Mouse (Mus musculus): ENCODE measurements at regions not wholly inside any gene's neighbourhood (a gene's known extent, or its start where the extent isn't known, plus 50 kb on each side); places are given as distances from the start of the nearest gene placed in this dataset.
A peak's percentile ranks its signal among the peaks of the same experiment; 100 is the strongest.

- no peak for DNase-seq (ENCODE audit: low read depth, low spot score)
- no peak overlapping the region for H3K4me3 ChIP-seq (ENCODE audit: insufficient read depth in 1 of 2, low read depth in 1 of 2, low read length in 2 of 2, poor library complexity in 1 of 2, severe bottlenecking in 1 of 2)
- no peak overlapping the region for H3K27ac ChIP-seq (ENCODE audit: insufficient read depth, low read depth, low read length, poor library complexity, severe bottlenecking)
- in situ Hi-C loops (cut with MboI; ENCODE audit: low sequenced_read_pairs in 2 of 2, unreplicated experiment in 2 of 2) = no loop called here
- no peaks in the 10 kb centered on the region for H3K9me3 ChIP-seq (ENCODE audit: control insufficient read depth, insufficient read depth, low read depth, low read length)
- H3K4me1 ChIP-seq (ENCODE audit: control insufficient read depth in 2 of 2, insufficient read depth in 2 of 2, low read length in 2 of 2, poor library complexity in 1 of 2) = no peaks in the 10 kb centered on the region
- no peak overlapping the region for H3K9ac ChIP-seq (ENCODE audit: insufficient read depth, low read depth, low read length, poor library complexity, severe bottlenecking)
- TF ChIP-seq ZC3H11A (IDR thresholded peaks at IDR 0.05; ENCODE audit: borderline replicate concordance, low read depth, low read length) (no peak), ZNF384 (IDR thresholded peaks at IDR 0.05; ENCODE audit: low read depth, low read length) (no peak), HCFC1 (IDR thresholded peaks at IDR 0.05; ENCODE audit: borderline replicate concordance, insufficient read depth, low read length) (no peak), CHD2 (IDR thresholded peaks at IDR 0.05; ENCODE audit: low read depth, low read length) (no peak), MAFK (IDR thresholded peaks at IDR 0.05; ENCODE audit: insufficient read depth, low read depth, low read length) (no peak)
- no peaks in the 10 kb centered on the region for H3K36me3 ChIP-seq (ENCODE audit: control insufficient read depth, insufficient read depth, low read length, poor library complexity, severe bottlenecking)
These were observed 255.1 kb upstream of the Sdk2 start for GRCm38 (mm10) chr11:114321974-114322373.

GRCm38 (mm10) chr11:114321527-114321926, 254.7 kb upstream of the Sdk2 start:
- TF ChIP-seq MAFK (IDR thresholded peaks at IDR 0.05; ENCODE audit: insufficient read depth, low read depth, low read length) = no peak
- no peak for TF ChIP-seq CHD2 (IDR thresholded peaks at IDR 0.05; ENCODE audit: low read depth, low read length)
- no peak for TF ChIP-seq ZC3H11A (IDR thresholded peaks at IDR 0.05; ENCODE audit: borderline replicate concordance, low read depth, low read length)
- no peak for TF ChIP-seq HCFC1 (IDR thresholded peaks at IDR 0.05; ENCODE audit: borderline replicate concordance, insufficient read depth, low read length)
- TF ChIP-seq ZNF384 (IDR thresholded peaks at IDR 0.05; ENCODE audit: low read depth, low read length) = no peak
- H3K9ac ChIP-seq (ENCODE audit: insufficient read depth, low read depth, low read length, poor library complexity, severe bottlenecking) = no peak overlapping the region
- in situ Hi-C loops (cut with MboI; ENCODE audit: low sequenced_read_pairs in 2 of 2, unreplicated experiment in 2 of 2) = no loop called here
- H3K9me3 ChIP-seq (ENCODE audit: control insufficient read depth, insufficient read depth, low read depth, low read length) = no peaks in the 10 kb centered on the region
- no peak overlapping the region for H3K27ac ChIP-seq (ENCODE audit: insufficient read depth, low read depth, low read length, poor library complexity, severe bottlenecking)
- no peak for DNase-seq (ENCODE audit: low read depth, low spot score)
- no peaks in the 10 kb centered on the region for H3K4me1 ChIP-seq (ENCODE audit: control insufficient read depth in 2 of 2, insufficient read depth in 2 of 2, low read length in 2 of 2, poor library complexity in 1 of 2)
- H3K36me3 ChIP-seq (ENCODE audit: control insufficient read depth, insufficient read depth, low read length, poor library complexity, severe bottlenecking) = no peaks in the 10 kb centered on the region
- no peak overlapping the region for H3K4me3 ChIP-seq (ENCODE audit: insufficient read depth in 1 of 2, low read depth in 1 of 2, low read length in 2 of 2, poor library complexity in 1 of 2, severe bottlenecking in 1 of 2)

DNA sequence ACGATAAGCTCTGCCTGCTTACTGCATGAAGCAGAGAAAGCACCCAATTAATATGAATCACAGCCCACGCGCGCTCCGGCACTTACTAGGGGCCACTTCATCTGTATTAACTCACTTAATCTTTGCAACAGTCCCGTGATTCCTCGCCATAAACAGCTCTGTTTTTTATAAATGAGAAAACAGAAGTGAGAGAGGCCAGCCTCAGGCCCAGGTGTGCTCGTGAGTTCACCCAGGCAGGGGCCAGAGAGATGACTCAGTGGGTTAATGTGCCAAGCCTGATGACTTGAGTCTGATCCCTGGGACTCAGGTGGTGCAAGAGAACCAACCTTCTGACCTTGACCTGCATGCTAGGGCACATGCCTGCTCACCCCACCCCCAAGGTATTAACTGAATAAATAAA, 248.4 kb upstream of the Sdk2 start:
- in situ Hi-C loops (cut with MboI; ENCODE audit: low sequenced_read_pairs in 2 of 2, unreplicated experiment in 2 of 2) = no loop called here
- Histone ChIP-seq H3K27ac (ENCODE audit: insufficient read depth, low read depth, low read length, poor library complexity, severe bottlenecking) (no peak overlapping the region), H3K4me1 (ENCODE audit: control insufficient read depth in 2 of 2, insufficient read depth in 2 of 2, low read length in 2 of 2, poor library complexity in 1 of 2) (0 out of 4 replicates have a peak, but pooled peaks cover 1 to 3% of the 10 kb centered on the region in 2 experiments), H3K9ac (ENCODE audit: insufficient read depth, low read depth, low read length, poor library complexity, severe bottlenecking) (no peak overlapping the region), H3K4me3 (ENCODE audit: insufficient read depth in 1 of 2, low read depth in 1 of 2, low read length in 2 of 2, poor library complexity in 1 of 2, severe bottlenecking in 1 of 2) (no peak overlapping the region), H3K36me3 (ENCODE audit: control insufficient read depth, insufficient read depth, low read length, poor library complexity, severe bottlenecking) (no peaks in the 10 kb centered on the region), H3K9me3 (ENCODE audit: control insufficient read depth, insufficient read depth, low read depth, low read length) (no peaks in the 10 kb centered on the region)
- no peak for DNase-seq (ENCODE audit: low read depth, low spot score)
- TF ChIP-seq HCFC1 (IDR thresholded peaks at IDR 0.05; ENCODE audit: borderline replicate concordance, insufficient read depth, low read length) (no peak), CHD2 (IDR thresholded peaks at IDR 0.05; ENCODE audit: low read depth, low read length) (no peak), ZNF384 (IDR thresholded peaks at IDR 0.05; ENCODE audit: low read depth, low read length) (no peak), MAFK (IDR thresholded peaks at IDR 0.05; ENCODE audit: insufficient read depth, low read depth, low read length) (no peak), ZC3H11A (IDR thresholded peaks at IDR 0.05; ENCODE audit: borderline replicate concordance, low read depth, low read length) (no peak)

- 0 out of 4 replicates have a peak, but pooled peaks cover 1 to 3% of the 10 kb centered on the region in 2 experiments for H3K4me1 ChIP-seq (ENCODE audit: control insufficient read depth in 2 of 2, insufficient read depth in 2 of 2, low read length in 2 of 2, poor library complexity in 1 of 2)
These were observed 246.8 kb upstream of the Sdk2 start for GRCm38 (mm10) chr11:114313652-114314051.

GRCm38 (mm10) chr11:114311640-114312039, 244.8 kb upstream of the Sdk2 start:
- no peak overlapping the region for H3K4me3 ChIP-seq (ENCODE audit: insufficient read depth in 1 of 2, low read depth in 1 of 2, low read length in 2 of 2, poor library complexity in 1 of 2, severe bottlenecking in 1 of 2)
- DNase-seq (ENCODE audit: low read depth, low spot score) = peak; percentile 45
- H3K9ac ChIP-seq (ENCODE audit: insufficient read depth, low read depth, low read length, poor library complexity, severe bottlenecking) = no peak overlapping the region
- H3K27ac ChIP-seq (ENCODE audit: insufficient read depth, low read depth, low read length, poor library complexity, severe bottlenecking) = no peak overlapping the region
- in situ Hi-C loops (cut with MboI; ENCODE audit: low sequenced_read_pairs in 2 of 2, unreplicated experiment in 2 of 2) = no loop called here
- no peaks in the 10 kb centered on the region for H3K36me3 ChIP-seq (ENCODE audit: control insufficient read depth, insufficient read depth, low read length, poor library complexity, severe bottlenecking)
- TF ChIP-seq HCFC1 (IDR thresholded peaks at IDR 0.05; ENCODE audit: borderline replicate concordance, insufficient read depth, low read length) (no peak), ZC3H11A (IDR thresholded peaks at IDR 0.05; ENCODE audit: borderline replicate concordance, low read depth, low read length) (no peak), CHD2 (IDR thresholded peaks at IDR 0.05; ENCODE audit: low read depth, low read length) (no peak), MAFK (IDR thresholded peaks at IDR 0.05; ENCODE audit: insufficient read depth, low read depth, low read length) (no peak), ZNF384 (IDR thresholded peaks at IDR 0.05; ENCODE audit: low read depth, low read length) (no peak)
- no peaks in the 10 kb centered on the region for H3K9me3 ChIP-seq (ENCODE audit: control insufficient read depth, insufficient read depth, low read depth, low read length)
- H3K4me1 ChIP-seq (ENCODE audit: control insufficient read depth in 2 of 2, insufficient read depth in 2 of 2, low read length in 2 of 2, poor library complexity in 1 of 2) = 0 out of 4 replicates have a peak, but pooled peaks cover 1 to 3% of the 10 kb centered on the region in 2 experiments

More at GRCm38 (mm10) chr11:114313652-114314051, 246.8 kb upstream of the Sdk2 start:
- no peak for TF ChIP-seq ZC3H11A (IDR thresholded peaks at IDR 0.05; ENCODE audit: borderline replicate concordance, low read depth, low read length)
- no peak for TF ChIP-seq ZNF384 (IDR thresholded peaks at IDR 0.05; ENCODE audit: low read depth, low read length)
- no peak for TF ChIP-seq CHD2 (IDR thresholded peaks at IDR 0.05; ENCODE audit: low read depth, low read length)
- TF ChIP-seq HCFC1 (IDR thresholded peaks at IDR 0.05; ENCODE audit: borderline replicate concordance, insufficient read depth, low read length) = no peak
- no peak for TF ChIP-seq MAFK (IDR thresholded peaks at IDR 0.05; ENCODE audit: insufficient read depth, low read depth, low read length)
- H3K9me3 ChIP-seq (ENCODE audit: control insufficient read depth, insufficient read depth, low read depth, low read length) = no peaks in the 10 kb centered on the region
- no peak for DNase-seq (ENCODE audit: low read depth, low spot score)
- H3K27ac ChIP-seq (ENCODE audit: insufficient read depth, low read depth, low read length, poor library complexity, severe bottlenecking) = no peak overlapping the region
- H3K9ac ChIP-seq (ENCODE audit: insufficient read depth, low read depth, low read length, poor library complexity, severe bottlenecking) = no peak overlapping the region
- H3K4me3 ChIP-seq (ENCODE audit: insufficient read depth in 1 of 2, low read depth in 1 of 2, low read length in 2 of 2, poor library complexity in 1 of 2, severe bottlenecking in 1 of 2) = no peak overlapping the region
- in situ Hi-C loops (cut with MboI; ENCODE audit: low sequenced_read_pairs in 2 of 2, unreplicated experiment in 2 of 2) = no loop called here
- H3K36me3 ChIP-seq (ENCODE audit: control insufficient read depth, insufficient read depth, low read length, poor library complexity, severe bottlenecking) = no peaks in the 10 kb centered on the region

All from ES-E14 (cell line).